Mouse (Mus musculus): Measurements from ENCODE around the gene Lrp3. TPM values are rescaled to one million over a fixed set of nuclear protein-coding genes. Genes with fewer than 3 reads are reported as not detected.

Gene Lrp3
- polyA plus RNA-seq, 1 experiment = 0.04 TPM

DNA sequence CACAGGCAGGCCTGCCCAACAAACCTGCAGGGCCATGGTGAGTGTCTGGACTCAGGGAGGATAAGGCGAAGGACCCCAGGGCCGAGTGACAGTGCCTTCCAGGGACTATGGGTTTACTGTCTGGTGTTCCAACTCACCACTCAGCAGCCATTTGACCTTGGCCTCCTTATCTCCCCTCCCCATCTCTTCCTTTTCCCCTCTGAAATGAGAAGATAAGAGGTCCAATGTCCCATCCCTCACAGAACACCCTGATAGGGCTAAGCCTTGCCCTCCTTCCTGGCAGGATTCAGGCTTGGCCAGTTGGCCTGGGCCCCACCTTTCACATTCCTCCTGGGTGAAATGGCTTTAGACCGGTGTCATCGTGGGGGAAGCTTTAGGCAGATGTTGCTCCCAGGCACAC, 39.8 kb downstream of the Lrp3 start:
- TF ChIP-seq GATA1 (IDR thresholded peaks at IDR 0.05; ENCODE audit: low read length) (peak; percentile 76), TAL1 (IDR thresholded peaks at IDR 0.05; ENCODE audit: low read length) (no peak)
- Histone ChIP-seq H3K27me3 (ENCODE audit: control insufficient read depth) (no peaks in the 10 kb centered on the region), H3K4me3 (replicated peaks) (no peak overlapping the region), H3K9me3 (ENCODE audit: control insufficient read depth, low read length) (no peaks in the 10 kb centered on the region), H3K4me1 (ENCODE audit: control insufficient read depth) (peaks cover 3% of the 10 kb centered on the region), H3K36me3 (ENCODE audit: control insufficient read depth) (no peaks in the 10 kb centered on the region)

DNA sequence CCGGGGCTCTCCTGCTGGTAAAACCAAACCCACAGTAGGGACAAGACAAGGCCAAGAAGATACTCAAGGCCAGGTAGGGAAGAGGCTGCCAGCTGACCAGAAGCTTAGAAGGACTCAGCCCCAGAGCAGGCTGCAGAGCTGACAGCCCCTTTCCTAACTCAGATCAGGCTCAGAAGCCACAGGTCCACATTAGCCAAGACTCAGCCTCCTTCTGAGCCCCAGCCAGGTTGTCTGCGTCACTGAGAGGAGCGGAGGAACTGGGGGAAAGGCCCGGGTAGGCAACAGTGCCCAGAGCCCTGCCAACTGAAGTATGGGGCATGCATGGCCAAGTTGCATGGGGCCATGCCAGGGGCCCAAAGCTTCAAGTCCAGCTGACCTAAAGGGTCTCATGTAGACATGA, 42.8 kb downstream of the Lrp3 start:
- peaks cover 3% of the 10 kb centered on the region for H3K4me1 ChIP-seq (ENCODE audit: control insufficient read depth)
- TF ChIP-seq TAL1 (IDR thresholded peaks at IDR 0.05; ENCODE audit: low read length) (no peak), GATA1 (IDR thresholded peaks at IDR 0.05; ENCODE audit: low read length) (no peak)
- no peaks in the 10 kb centered on the region for H3K36me3 ChIP-seq (ENCODE audit: control insufficient read depth)
- H3K4me3 ChIP-seq (replicated peaks) = no peak overlapping the region
- H3K9me3 ChIP-seq (ENCODE audit: control insufficient read depth, low read length) = no peaks in the 10 kb centered on the region
- H3K27me3 ChIP-seq (ENCODE audit: control insufficient read depth) = no peaks in the 10 kb centered on the region

DNA sequence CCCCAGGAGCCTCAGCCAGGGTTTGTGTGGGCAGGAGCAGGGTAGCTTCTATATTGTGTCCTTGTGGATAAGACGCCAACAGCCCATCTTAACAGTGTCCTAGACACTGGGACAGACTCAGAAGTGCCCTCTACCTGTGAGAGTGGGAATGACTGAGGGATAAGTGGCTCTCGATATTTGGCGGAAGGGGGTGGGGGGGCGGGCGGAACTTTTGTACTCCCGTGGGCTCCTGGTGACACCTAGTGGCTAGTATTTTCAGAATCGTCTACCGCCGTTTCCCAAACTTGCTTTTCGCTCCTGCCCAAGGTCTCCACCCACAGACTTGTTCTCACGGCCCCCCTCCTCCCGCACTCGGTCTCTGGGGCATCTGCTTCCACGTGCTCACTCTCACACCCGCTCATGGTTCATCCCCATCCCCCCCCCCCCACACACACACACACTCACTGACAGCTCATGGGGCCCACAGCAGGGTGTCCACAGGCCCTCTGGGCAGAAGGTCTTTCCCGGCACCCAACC, 43.4 kb downstream of the Lrp3 start:
- H3K4me1 ChIP-seq (ENCODE audit: control insufficient read depth) = peaks cover 3% of the 10 kb centered on the region
- TF ChIP-seq TAL1 (IDR thresholded peaks at IDR 0.05; ENCODE audit: low read length) (no peak), GATA1 (IDR thresholded peaks at IDR 0.05; ENCODE audit: low read length) (no peak)
- H3K36me3 ChIP-seq (ENCODE audit: control insufficient read depth) = no peaks in the 10 kb centered on the region
- no peaks in the 10 kb centered on the region for H3K9me3 ChIP-seq (ENCODE audit: control insufficient read depth, low read length)
- H3K4me3 ChIP-seq (replicated peaks) = no peak overlapping the region
- H3K27me3 ChIP-seq (ENCODE audit: control insufficient read depth) = no peaks in the 10 kb centered on the region

GRCm38 (mm10) chr7:35169341-35169740, 46.0 kb downstream of the Lrp3 start:
- TF ChIP-seq GATA1 (IDR thresholded peaks at IDR 0.05; ENCODE audit: low read length) (no peak), TAL1 (IDR thresholded peaks at IDR 0.05; ENCODE audit: low read length) (no peak)
- no peak overlapping the region for H3K4me3 ChIP-seq (replicated peaks)
- no peaks in the 10 kb centered on the region for H3K36me3 ChIP-seq (ENCODE audit: control insufficient read depth)
- no peaks in the 10 kb centered on the region for H3K4me1 ChIP-seq (ENCODE audit: control insufficient read depth)
- no peaks in the 10 kb centered on the region for H3K27me3 ChIP-seq (ENCODE audit: control insufficient read depth)
- H3K9me3 ChIP-seq (ENCODE audit: control insufficient read depth, low read length) = no peaks in the 10 kb centered on the region

DNA sequence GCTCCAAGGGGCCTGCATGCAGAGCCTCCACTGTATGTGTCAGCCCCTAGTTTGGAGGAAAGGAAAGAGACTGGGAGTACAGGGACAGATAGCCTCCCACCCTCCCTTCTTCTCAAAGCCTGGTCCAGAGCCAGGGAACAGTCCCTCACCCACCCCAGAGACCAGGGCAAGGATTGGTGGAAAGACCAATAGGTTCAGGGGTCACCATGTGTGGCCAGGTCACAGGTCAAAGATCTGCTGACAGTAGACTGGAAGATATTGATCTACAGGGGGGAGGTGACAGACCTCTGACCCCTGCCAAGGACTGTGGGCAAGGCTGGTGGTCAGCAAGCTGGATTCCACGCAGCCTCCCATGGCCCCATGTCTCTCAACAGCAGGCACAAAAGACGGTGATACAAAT, 47.4 kb downstream of the Lrp3 start:
- no peaks in the 10 kb centered on the region for H3K4me1 ChIP-seq (ENCODE audit: control insufficient read depth)
- no peaks in the 10 kb centered on the region for H3K27me3 ChIP-seq (ENCODE audit: control insufficient read depth)
- H3K4me3 ChIP-seq (replicated peaks) = no peak overlapping the region
- H3K9me3 ChIP-seq (ENCODE audit: control insufficient read depth, low read length) = no peaks in the 10 kb centered on the region
- TF ChIP-seq TAL1 (IDR thresholded peaks at IDR 0.05; ENCODE audit: low read length) (no peak), GATA1 (IDR thresholded peaks at IDR 0.05; ENCODE audit: low read length) (no peak)
- no peaks in the 10 kb centered on the region for H3K36me3 ChIP-seq (ENCODE audit: control insufficient read depth)

GRCm38 (mm10) chr7:35166988-35167387, 48.3 kb downstream of the Lrp3 start:
- no peaks in the 10 kb centered on the region for H3K9me3 ChIP-seq (ENCODE audit: control insufficient read depth, low read length)
- TF ChIP-seq GATA1 (IDR thresholded peaks at IDR 0.05; ENCODE audit: low read length) (no peak), TAL1 (IDR thresholded peaks at IDR 0.05; ENCODE audit: low read length) (no peak)
- no peaks in the 10 kb centered on the region for H3K36me3 ChIP-seq (ENCODE audit: control insufficient read depth)
- no peaks in the 10 kb centered on the region for H3K27me3 ChIP-seq (ENCODE audit: control insufficient read depth)
- no peak overlapping the region for H3K4me3 ChIP-seq (replicated peaks)
- no peaks in the 10 kb centered on the region for H3K4me1 ChIP-seq (ENCODE audit: control insufficient read depth)

DNA sequence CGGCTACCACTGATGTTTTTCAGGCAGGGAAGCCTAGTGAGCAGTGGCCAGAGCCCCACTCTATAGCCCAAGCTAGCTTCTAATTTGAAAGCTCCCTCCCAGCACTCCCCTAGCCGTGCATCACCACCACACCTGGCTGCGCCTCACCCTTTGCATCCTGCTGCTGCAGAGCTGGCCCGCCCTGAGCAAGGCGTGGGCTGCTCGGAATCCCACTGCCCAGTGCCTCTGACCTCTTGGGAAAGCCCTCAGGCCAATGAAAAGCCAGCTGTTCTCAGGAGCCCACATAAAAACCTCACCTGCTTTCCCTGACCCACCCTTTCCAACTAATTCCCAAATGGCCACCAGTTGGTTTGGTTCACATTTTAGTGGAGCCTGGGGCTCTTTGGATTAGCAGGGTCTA, 51.2 kb downstream of the Lrp3 start:
- H3K9me3 ChIP-seq (ENCODE audit: control insufficient read depth, low read length) = no peaks in the 10 kb centered on the region
- H3K4me1 ChIP-seq (ENCODE audit: control insufficient read depth) = no peaks in the 10 kb centered on the region
- TF ChIP-seq TAL1 (IDR thresholded peaks at IDR 0.05; ENCODE audit: low read length) (no peak), GATA1 (IDR thresholded peaks at IDR 0.05; ENCODE audit: low read length) (no peak)
- H3K27me3 ChIP-seq (ENCODE audit: control insufficient read depth) = no peaks in the 10 kb centered on the region
- no peaks in the 10 kb centered on the region for H3K36me3 ChIP-seq (ENCODE audit: control insufficient read depth)
- no peak overlapping the region for H3K4me3 ChIP-seq (replicated peaks)

- no peaks in the 10 kb centered on the region for H3K36me3 ChIP-seq (ENCODE audit: control insufficient read depth)
Observed at GRCm38 (mm10) chr7:35163600-35163999, 51.7 kb downstream of the Lrp3 start.

DNA sequence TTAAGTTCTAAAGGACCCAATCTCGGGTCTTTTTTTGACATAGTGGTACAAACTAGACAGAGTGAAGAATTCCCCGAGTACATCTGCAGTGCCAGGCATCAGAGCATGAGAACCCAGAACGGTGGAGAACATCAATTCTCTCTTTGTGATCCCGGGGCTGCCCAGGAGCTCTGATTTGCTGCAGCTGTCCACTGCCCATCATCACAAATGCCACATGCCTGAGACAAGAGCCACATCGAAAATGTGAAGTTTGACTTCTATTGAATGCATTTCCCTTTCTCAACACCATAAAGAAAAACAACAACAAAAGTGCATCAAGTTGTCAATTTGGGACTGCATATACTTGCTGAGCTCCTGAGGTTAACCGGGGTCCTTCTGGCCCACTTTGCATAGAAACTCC, 52.9 kb downstream of the Lrp3 start:
- no peaks in the 10 kb centered on the region for H3K36me3 ChIP-seq (ENCODE audit: control insufficient read depth)
- no peaks in the 10 kb centered on the region for H3K27me3 ChIP-seq (ENCODE audit: control insufficient read depth)
- TF ChIP-seq TAL1 (IDR thresholded peaks at IDR 0.05; ENCODE audit: low read length) (no peak), GATA1 (IDR thresholded peaks at IDR 0.05; ENCODE audit: low read length) (no peak)
- H3K9me3 ChIP-seq (ENCODE audit: control insufficient read depth, low read length) = no peaks in the 10 kb centered on the region
- no peaks in the 10 kb centered on the region for H3K4me1 ChIP-seq (ENCODE audit: control insufficient read depth)
- no peak overlapping the region for H3K4me3 ChIP-seq (replicated peaks)

More at GRCm38 (mm10) chr7:35163600-35163999, 51.7 kb downstream of the Lrp3 start:
- no peaks in the 10 kb centered on the region for H3K4me1 ChIP-seq (ENCODE audit: control insufficient read depth)
- TF ChIP-seq GATA1 (IDR thresholded peaks at IDR 0.05; ENCODE audit: low read length) (no peak), TAL1 (IDR thresholded peaks at IDR 0.05; ENCODE audit: low read length) (no peak)
- H3K27me3 ChIP-seq (ENCODE audit: control insufficient read depth) = no peaks in the 10 kb centered on the region
- no peaks in the 10 kb centered on the region for H3K9me3 ChIP-seq (ENCODE audit: control insufficient read depth, low read length)
- no peak overlapping the region for H3K4me3 ChIP-seq (replicated peaks)

DNA sequence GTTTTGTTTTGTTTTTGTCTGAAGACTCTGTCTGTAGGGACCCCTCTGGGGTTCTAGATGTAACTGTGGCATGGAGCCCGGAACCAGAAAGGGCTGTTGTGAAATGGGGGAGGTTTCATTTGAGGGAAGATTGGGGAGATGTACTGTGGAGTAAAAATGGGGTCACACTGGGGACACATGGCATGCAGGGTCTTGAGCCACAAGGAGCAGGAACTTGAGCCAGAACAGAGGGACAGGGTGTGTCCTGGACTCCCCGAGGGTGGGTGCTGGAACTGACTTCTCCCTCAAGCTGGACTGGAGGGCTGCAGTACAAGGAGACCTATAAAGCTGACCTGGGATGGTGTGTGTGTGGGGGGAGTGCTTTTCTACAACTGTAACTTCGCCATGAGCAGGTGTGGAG, 57.8 kb downstream of the Lrp3 start:
- no peak overlapping the region for H3K4me3 ChIP-seq (replicated peaks)
- no peaks in the 10 kb centered on the region; the same call in 1 of the 2 replicates for H3K27me3 ChIP-seq (ENCODE audit: control insufficient read depth)
- TF ChIP-seq TAL1 (IDR thresholded peaks at IDR 0.05; ENCODE audit: low read length) (no peak), GATA1 (IDR thresholded peaks at IDR 0.05; ENCODE audit: low read length) (no peak)
- no peaks in the 10 kb centered on the region for H3K36me3 ChIP-seq (ENCODE audit: control insufficient read depth)
- no peaks in the 10 kb centered on the region for H3K9me3 ChIP-seq (ENCODE audit: control insufficient read depth, low read length)
- peaks cover 6% of the 10 kb centered on the region for H3K4me1 ChIP-seq (ENCODE audit: control insufficient read depth)

Data from erythroblast, embryonic 14.5 days (primary cell).